Mouse (Mus musculus): ENCODE results near the gene Cp.
A peak's percentile ranks its signal among the peaks of the same experiment; 100 is the strongest.
"Not testable (repeated sequence)": the region's sequence is repeated elsewhere in the genome, so short reads cannot be mapped to it uniquely, and the experiment has no call there.

Gene Cp

DNA sequence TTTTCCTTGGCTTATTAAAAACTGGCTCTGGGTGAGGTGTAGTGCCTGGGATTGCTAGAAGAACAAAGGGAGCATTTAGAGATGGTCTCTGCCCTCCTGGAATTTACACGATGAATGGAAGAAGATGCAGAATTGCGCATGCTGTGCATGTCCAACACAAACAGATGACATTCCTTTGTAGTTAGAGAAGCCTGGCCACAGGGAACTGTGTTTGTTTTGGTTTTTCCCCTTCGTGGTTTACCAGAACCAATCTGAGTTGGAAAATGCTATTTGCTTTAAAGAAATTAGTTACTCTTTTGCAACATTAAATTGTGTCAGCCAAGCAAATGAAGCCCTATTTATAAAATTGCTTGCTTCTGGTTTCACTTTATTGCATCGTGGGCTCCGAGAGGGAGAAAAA, at the start of gene Cp:
Cp (plus strand) TSS at position 170 of the 400 bp plus-strand sequence.
- DNase-seq = no peak

- DNase-seq = no peak
These were observed 8.3 kb upstream of the Cp start for GRCm38 (mm10) chr3:19948552-19948951.

GRCm38 (mm10) chr3:19949401-19949800, 7.5 kb upstream of the Cp start:
- not testable (repeated sequence) for DNase-seq

DNA sequence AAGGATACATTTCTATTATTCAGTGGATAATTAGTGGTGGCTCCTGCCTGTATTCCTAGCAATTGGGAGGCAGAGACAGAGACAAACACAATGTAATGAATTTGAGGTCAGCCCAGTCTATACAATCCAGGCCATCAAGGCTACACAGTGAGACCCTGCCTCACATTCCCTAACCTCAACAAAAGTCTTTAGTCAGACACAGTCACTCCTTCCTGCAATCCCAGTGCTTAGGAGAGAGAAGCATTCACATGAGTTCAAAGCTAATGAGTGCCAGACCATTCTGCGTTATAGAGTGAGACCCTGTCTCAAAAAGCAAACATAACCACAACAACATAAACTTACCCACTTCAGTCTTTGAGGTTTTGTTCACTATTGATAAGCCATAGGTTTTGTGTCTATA, 3.4 kb upstream of the Cp start:
- no peak for DNase-seq

DNA sequence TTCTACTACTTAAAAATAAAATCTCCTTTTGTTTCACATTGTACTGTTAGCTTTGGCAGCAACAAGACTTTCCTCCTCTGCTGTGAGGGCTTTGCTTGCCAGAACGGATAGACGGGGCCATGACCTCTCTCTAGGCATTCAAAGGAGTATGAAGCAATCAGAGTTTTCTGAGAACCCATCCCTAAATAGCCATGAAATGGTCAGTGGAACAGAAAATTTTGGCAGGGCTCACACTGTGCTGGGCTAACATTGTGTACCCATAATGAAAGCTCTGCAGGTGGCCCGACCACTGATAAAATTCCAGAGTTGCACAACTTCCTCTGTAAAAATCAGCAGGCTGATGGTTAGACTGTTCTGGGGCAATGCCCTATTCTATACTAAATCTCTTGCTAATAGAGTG, 3.0 kb upstream of the Cp start:
- DNase-seq = peak; percentile 59

DNA sequence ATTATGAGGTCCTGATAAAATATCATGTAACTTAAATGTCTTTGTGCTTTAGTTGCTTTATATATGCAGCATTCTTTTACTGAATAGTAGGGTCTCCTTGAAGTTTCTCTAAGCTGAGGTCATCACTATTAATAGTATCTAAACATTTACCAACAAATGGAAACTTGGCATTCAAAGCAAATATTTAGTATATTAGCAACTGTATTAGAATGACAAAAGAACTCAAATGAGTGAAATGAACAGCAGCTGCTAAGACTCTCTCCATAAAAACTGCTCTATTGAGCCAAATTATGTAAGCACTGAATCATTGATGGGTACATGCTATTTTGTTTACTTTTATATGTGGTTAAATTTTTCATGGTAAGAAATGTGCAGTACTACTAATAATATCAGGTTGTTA, 1.2 kb downstream of the Cp start:
- no peak for DNase-seq

DNA sequence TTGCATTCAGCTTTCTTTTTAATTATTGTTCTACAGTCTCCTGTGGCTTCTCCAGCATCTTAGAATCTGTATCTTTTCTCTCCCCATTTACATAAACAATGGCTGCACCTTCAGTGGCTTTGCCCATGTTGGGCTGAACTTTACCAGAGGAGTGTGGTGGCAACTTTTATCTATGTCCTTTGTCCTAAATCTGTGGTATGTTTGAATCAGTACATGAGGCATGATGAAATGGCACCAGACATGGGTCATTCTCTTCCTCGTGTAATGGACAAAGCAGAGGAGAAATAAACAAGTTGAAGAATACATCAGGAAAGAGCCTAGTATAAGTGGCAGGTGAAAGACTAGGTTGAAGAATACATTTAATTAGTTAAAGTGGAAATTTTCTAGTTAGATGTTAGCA, 2.1 kb downstream of the Cp start:
- DNase-seq = no peak

DNA sequence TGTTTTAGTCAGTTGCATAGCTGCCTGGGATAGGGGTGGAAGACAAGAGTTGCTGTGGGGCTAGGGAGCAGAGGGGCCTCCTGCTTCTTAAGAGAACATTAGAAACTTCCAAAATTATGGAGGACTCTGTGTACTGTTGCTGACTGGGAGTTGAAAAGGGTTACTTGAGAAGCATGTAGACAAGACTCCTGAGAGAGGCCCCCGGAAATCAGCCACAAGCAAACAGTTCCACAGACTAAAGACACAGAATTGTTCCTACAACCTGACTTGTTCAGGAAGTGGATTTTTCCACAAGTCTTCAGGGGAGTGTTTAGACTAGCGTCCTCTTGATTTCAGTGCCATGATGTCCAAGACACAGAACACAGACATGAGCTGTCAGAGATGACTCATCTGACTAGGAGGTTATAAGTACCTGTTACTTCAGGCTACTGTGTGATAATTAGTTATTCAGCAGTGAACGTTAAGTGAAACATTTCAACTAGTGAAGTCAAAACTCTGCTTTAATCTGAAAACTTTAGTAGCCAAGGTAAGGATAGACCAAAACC, 3.8 kb downstream of the Cp start:
- no peak for DNase-seq

- no peak for DNase-seq
These were observed 4.5 kb downstream of the Cp start for GRCm38 (mm10) chr3:19961341-19961740.

DNA sequence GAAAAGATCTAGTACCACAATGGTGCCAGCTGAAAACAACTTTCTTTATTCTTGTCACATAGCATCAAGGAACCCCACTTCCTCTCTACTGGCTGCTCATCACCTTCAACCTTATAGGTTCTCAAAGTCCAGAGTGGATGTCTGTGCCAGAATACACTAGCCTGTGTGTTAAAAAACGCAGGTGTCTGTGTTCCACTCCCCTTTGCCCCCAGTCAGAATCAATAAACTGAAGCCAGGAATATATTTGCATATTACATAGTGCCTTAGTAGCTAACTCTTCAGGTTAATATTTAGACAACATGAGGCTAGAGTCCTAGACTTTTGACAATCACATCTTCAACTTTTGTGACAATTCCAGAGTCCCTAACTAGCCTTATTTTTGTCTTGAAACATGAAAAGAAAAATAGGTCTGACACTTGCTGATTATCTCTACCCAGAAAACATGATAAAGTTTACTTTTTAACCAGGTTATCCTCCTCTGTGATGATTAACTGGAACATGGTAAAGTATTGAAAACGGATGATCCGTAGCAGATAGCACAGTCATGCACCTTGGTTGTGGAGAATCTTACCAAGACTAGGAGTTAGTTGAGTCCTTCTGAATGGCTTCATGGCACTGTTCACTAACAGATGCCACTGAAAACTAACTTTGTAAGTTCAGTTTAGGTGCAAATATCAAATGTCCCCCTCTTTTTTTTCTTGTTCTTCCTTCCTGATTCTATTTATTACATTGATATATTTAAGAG, 6.1 kb downstream of the Cp start:
- no peak for DNase-seq

GRCm38 (mm10) chr3:19964625-19965188, 7.9 kb downstream of the Cp start:
- no peak for DNase-seq

- DNase-seq = no peak
These were observed 8.4 kb downstream of the Cp start for GRCm38 (mm10) chr3:19965239-19965638.

DNA sequence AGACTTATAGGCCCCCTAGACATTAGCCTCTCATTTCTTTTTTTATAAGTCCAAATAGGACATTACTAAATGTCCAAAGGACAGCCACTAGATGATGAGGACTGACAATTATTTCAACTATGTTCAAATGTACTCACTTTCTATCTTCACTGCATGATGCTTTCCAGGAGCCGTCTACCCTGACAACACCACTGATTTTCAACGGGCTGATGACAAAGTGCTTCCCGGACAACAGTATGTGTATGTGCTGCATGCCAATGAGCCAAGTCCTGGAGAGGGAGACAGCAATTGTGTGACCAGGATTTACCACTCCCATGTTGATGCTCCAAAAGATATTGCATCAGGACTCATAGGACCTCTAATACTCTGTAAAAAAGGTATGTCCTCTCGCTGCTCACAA, 9.2 kb downstream of the Cp start:
- DNase-seq = no peak

DNA sequence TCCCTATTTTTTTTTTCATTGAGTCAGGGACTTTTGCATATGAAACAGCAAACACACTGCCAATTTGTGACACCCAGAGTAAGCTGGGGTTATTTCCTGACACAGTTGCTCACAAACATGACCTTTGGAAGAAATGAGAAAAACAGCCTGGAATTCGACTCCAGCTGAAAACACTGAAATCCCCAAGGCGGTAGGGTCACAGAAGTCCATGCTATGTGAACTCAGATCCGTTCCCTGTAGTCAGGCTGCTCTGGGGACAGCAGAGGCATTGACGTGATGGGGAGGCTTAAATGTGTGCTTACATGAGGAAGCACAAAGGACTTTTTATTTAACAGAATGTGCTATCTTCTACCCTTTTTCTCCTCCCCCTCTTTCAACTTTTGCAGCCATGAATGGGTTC, 21.6 kb downstream of the Cp start:
- DNase-seq = peak; percentile 57

- no peak for DNase-seq
These were observed 24.3 kb downstream of the Cp start for GRCm38 (mm10) chr3:19981156-19981555.

GRCm38 (mm10) chr3:19982846-19983245, 26.0 kb downstream of the Cp start:
- DNase-seq = peak; percentile 10

- DNase-seq = no peak
These were observed 29.3 kb downstream of the Cp start for GRCm38 (mm10) chr3:19986123-19986522.

- no peak for DNase-seq
These were observed 33.2 kb downstream of the Cp start for GRCm38 (mm10) chr3:19990031-19990430.

GRCm38 (mm10) chr3:19992388-19992787, 35.5 kb downstream of the Cp start:
- no peak for DNase-seq

GRCm38 (mm10) chr3:19999551-19999950, 42.7 kb downstream of the Cp start:
- DNase-seq = no peak

DNA sequence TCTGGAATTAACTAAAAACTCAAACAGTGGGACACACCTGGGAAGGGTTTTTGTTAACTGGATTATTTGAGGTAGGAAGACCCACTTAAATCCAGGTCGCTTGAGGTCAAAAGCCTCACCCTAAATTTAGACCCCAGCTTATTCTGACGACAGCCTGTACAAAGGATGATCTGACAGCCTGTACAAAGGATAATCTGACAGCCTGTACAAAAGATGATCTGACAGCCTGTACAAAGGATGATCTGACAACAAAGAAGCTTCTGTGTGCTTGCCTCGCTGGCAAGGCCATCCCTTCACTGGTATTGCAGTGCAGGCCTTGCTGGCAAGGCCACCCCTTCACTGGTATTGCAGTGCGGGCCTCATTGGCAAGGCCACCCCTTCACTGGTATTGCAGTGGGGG, 44.0 kb downstream of the Cp start:
- DNase-seq = no peak

- DNase-seq = peak; percentile 38
These were observed 45.9 kb downstream of the Cp start for GRCm38 (mm10) chr3:20002786-20003185.

DNA sequence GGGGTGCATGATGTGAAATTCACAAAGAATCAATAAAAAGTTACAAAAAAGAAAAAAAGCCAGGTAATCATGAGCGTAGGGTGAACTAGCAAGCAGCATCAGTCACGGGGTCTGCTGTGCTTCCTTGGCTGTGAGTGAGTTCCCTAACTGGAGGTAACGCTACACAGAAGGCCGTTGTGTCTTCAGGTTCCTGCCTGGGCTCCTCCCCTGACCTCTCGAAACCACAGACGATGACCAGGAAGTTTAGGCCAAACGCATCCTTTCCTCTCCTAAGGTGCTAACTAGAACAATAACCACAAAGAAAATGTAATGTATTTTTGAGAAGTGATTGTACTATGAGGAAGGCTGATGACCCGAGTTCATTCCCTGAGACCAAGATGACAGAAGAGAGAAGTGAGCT, 47.6 kb downstream of the Cp start:
- no peak for DNase-seq

GRCm38 (mm10) chr3:20005611-20006010, 48.8 kb downstream of the Cp start:
- DNase-seq = no peak

DNA sequence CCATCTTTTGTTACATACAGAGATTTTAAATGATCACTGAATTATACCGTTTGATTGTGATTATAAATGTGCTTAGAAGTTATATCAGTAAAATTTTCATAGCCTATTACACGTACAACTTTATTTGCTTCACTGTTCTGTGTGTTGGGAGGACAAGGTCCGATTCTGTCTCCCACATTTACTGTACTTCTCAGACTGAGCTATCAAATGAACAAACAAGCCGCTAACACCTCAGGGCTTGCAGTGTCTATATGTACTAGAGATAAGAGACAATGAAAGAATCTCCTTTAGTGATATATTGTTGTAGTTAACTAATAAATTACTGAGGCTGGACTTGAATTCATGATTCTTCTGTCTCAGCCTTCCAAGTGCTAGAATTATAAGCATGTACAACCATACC, 50.4 kb downstream of the Cp start:
- no peak for DNase-seq
